ENCODE assay signal across 35 mouse cellular contexts in genomic region chr8:7796156-7796555, GRCm38 (mm10).
"Had no signal": no experiment of that assay in that cellular context is flagged by ENCODE, and none has a peak within 500 bp of the region (broad histone marks: within the 10 kb centered on the region; RNA-seq: fewer than 3 reads in every experiment).

No protein-coding gene starts in this region.

- H3K9ac ChIP-seq: heart, embryonic 12.5 days; heart, embryonic 13.5 days; heart, embryonic 15.5 days; hindbrain, embryonic 12.5 days; hindbrain, embryonic 13.5 days; hindbrain, embryonic 14.5 days; hindbrain, embryonic 15.5 days; intestine, embryonic 15.5 days; kidney, embryonic 15.5 days had no signal

- H3K4me1 ChIP-seq: heart, embryonic 10.5 days; heart, embryonic 12.5 days; heart, embryonic 15.5 days; hindbrain, embryonic 10.5 days; hindbrain, embryonic 12.5 days; hindbrain, embryonic 13.5 days; hindbrain, embryonic 15.5 days; intestine, embryonic 15.5 days; kidney, embryonic 15.5 days had no signal

- H3K9me3 ChIP-seq: heart, embryonic 10.5 days; heart, embryonic 12.5 days; heart, embryonic 13.5 days; heart, embryonic 15.5 days; hindbrain, embryonic 10.5 days; hindbrain, embryonic 12.5 days; hindbrain, embryonic 13.5 days; hindbrain, embryonic 15.5 days; intestine, embryonic 15.5 days; kidney, embryonic 15.5 days had no signal

- DNase-seq: heart, postnatal 10 days; heart, postnatal 14 days; heart, postnatal 36 days; heart, postnatal 4 days; kidney, adult 11 months; kidney, adult 18-20 months; kidney, adult 2 months; kidney, adult 8-10 months; kidney, adult 9 months; kidney, postnatal 10 days; kidney, postnatal 14 days; kidney, postnatal 25 days; kidney, postnatal 36 days; kidney, postnatal 4 days; layer of hippocampus, adult 9-11 months; layer of hippocampus, postnatal 36 days had no signal

- H3K36me3 ChIP-seq: heart, embryonic 10.5 days; heart, embryonic 12.5 days; heart, embryonic 13.5 days; heart, embryonic 15.5 days; hindbrain, embryonic 10.5 days; hindbrain, embryonic 12.5 days; hindbrain, embryonic 13.5 days; hindbrain, embryonic 15.5 days; intestine, embryonic 15.5 days; kidney, embryonic 15.5 days had no signal

- H3K4me3 ChIP-seq: heart, embryonic 10.5 days; heart, embryonic 12.5 days; heart, embryonic 13.5 days; heart, embryonic 15.5 days; hindbrain, embryonic 10.5 days; hindbrain, embryonic 12.5 days; hindbrain, embryonic 13.5 days; hindbrain, embryonic 15.5 days; intestine, embryonic 15.5 days; kidney, embryonic 15.5 days; layer of hippocampus, adult 2 months had no signal

- ATAC-seq: hindbrain, embryonic 16.5 days; hindbrain, postnatal 0 days; inflammation-experienced regulatory T-cells, adult 6 months; intestine, embryonic 15.5 days; intestine, embryonic 16.5 days; intestine, postnatal 0 days had no signal

- H3K4me2 ChIP-seq: heart, embryonic 11.5 days; heart, embryonic 12.5 days; heart, embryonic 13.5 days; heart, embryonic 15.5 days; hindbrain, embryonic 12.5 days; hindbrain, embryonic 13.5 days; hindbrain, embryonic 14.5 days; hindbrain, embryonic 15.5 days; intestine, embryonic 15.5 days; kidney, embryonic 15.5 days had no signal

- H3K27me3 ChIP-seq: heart, embryonic 12.5 days; heart, embryonic 13.5 days; heart, embryonic 15.5 days; hindbrain, embryonic 12.5 days; hindbrain, embryonic 13.5 days; hindbrain, embryonic 15.5 days; intestine, embryonic 15.5 days; kidney, embryonic 15.5 days had no signal

- H3K27ac ChIP-seq: heart, embryonic 10.5 days; heart, embryonic 13.5 days; heart, embryonic 15.5 days; hindbrain, embryonic 10.5 days; hindbrain, embryonic 12.5 days; hindbrain, embryonic 13.5 days; hindbrain, embryonic 14.5 days; hindbrain, embryonic 15.5 days; hindbrain, postnatal 0 days; intestine, embryonic 15.5 days; kidney, embryonic 15.5 days; kidney, postnatal 0 days; layer of hippocampus, adult 2 months had no signal
